8 mouse cellular contexts compared by ENCODE assay signal in the genomic region with DNA sequence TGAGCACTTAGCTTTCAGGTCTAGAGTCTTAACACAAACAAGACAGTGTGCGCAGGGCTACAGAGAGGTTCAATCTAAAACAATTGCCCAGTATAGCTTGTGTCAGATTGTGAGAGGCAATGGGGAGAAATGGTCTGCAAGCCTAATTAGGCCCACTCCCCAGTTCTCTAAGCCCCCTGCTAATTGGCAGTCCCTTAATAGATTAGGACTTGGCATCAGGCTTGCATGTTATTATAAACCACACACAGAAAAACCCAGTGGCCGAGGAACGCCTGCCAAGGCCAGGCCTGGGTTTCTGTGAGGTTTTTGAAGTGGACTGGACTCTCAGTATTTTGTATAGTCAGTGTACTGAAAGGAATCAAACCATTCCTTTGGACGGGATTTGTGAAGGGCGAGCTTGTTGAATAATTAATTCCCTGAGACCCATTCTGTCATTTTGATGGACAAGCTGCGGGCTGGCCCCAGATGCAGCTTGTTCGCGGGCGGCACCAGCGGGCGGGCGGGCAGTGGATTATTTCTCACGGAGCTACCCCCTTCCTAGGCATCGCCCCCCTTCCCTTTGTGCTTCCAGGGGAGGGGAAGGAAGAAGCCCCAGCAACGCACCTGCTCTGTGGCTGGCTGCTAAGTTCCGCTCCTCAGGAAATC. TPM values are rescaled to one million over a fixed set of nuclear protein-coding genes. Genes with fewer than 3 reads are reported as not detected.
A peak's percentile ranks its signal among the peaks of the same experiment; 100 is the strongest.
DNase-seq lines count a peak whose midpoint lies in the region; ATAC-seq lines count a peak whose summit lies in the region.

No protein-coding gene starts in this region.

- H3K27me3 ChIP-seq in heart, embryonic 10.5 days (ENCODE audit: insufficient read depth, poor library complexity, severe bottlenecking) = no peaks in the 10 kb centered on the region
- H3K27me3 ChIP-seq in forebrain, embryonic 11.5 days (ENCODE audit: control insufficient read depth, insufficient read depth, low read length) = no peaks in the 10 kb centered on the region

- ATAC-seq in forebrain, embryonic 11.5 days (replicated peaks; ENCODE audit: low FRiP score) = peak; percentile 91

- H3K36me3 ChIP-seq in heart, embryonic 10.5 days = no peaks in the 10 kb centered on the region; the same call in 1 of the 2 replicates
- H3K36me3 ChIP-seq in forebrain, embryonic 11.5 days (ENCODE audit: control insufficient read depth, insufficient read depth, low read length) = no peaks in the 10 kb centered on the region; the same call in 1 of the 2 replicates

- H3K4me1 ChIP-seq in heart, embryonic 10.5 days = peaks cover 26% of the 10 kb centered on the region
- H3K4me1 ChIP-seq in forebrain, embryonic 11.5 days (replicated peaks; ENCODE audit: control insufficient read depth, insufficient read depth, low read length) = peaks cover 38% of the 10 kb centered on the region

- H3K9me3 ChIP-seq in heart, embryonic 10.5 days = no peaks in the 10 kb centered on the region
- H3K9me3 ChIP-seq in forebrain, embryonic 11.5 days (ENCODE audit: control insufficient read depth, low read length) = no peaks in the 10 kb centered on the region

- peak overlapping the region; percentile 20; the same call in 1 of the 2 replicates for H3K4me2 ChIP-seq in forebrain, embryonic 11.5 days (ENCODE audit: low read depth, low read length, severe bottlenecking)

- 63% methylated on average over 16 of the region's 16 CpGs for WGBS in heart, embryonic 10.5 days
- WGBS in forebrain, embryonic 11.5 days = 10% methylated on average over 15 of the region's 16 CpGs

- H3K4me3 ChIP-seq in heart, embryonic 10.5 days = no peak overlapping the region
- no peak overlapping the region for H3K4me3 ChIP-seq in forebrain, embryonic 11.5 days (ENCODE audit: low read depth, low read length)

- DNase-seq in heart, embryonic 10.5 days (ENCODE audit: low spot score) = peak; percentile 69
- no peak for DNase-seq in heart, adult 18-20 months
- peak; percentile 90 for DNase-seq in forebrain, embryonic 11.5 days (ENCODE audit: low spot score)
- DNase-seq in layer of hippocampus, postnatal 36 days = peak; percentile 63 to 71
- DNase-seq in retina, postnatal 1 day = peak; percentile 91
- no peak for DNase-seq in adrenal gland, postnatal 14 days
- no peak for DNase-seq in urinary bladder, postnatal 14 days (ENCODE audit: low spot score)
- DNase-seq in kidney, adult 8-10 months = no peak

- H3K9ac ChIP-seq in forebrain, embryonic 11.5 days (ENCODE audit: low read length) = peak overlapping the region; percentile 42; the same call in 1 of the 2 replicates

- H3K27ac ChIP-seq in heart, embryonic 10.5 days = no peak overlapping the region
- peak overlapping the region; percentile 98 for H3K27ac ChIP-seq in forebrain, embryonic 11.5 days (ENCODE audit: low read depth, low read length)

RNA-seq across cellular contexts. Expression of a gene that starts 24.0 kb away (rescaled TPM):
- 22.9 and 38.5 TPM in 2 replicates for polyA plus RNA-seq in heart, embryonic 10.5 days (2016; fragmentation: Nextera tagmentation; extraction: Ambion mirVana)
- total RNA-seq in heart, adult 18-20 months (2021) = 10 to 100 TPM; 56.4 to 57.5 TPM
- polyA plus RNA-seq in forebrain, embryonic 11.5 days (2014; fragmentation: Nextera tagmentation; extraction: Ambion mirVana) = 69.9 and 71.6 TPM in 2 replicates
- total RNA-seq in layer of hippocampus, postnatal 36 days (2021) = 100 to 1,000 TPM; 185 to 202 TPM
- total RNA-seq in adrenal gland, postnatal 14 days (2021) = 190 and 195 TPM in 2 replicates

Comparison
In these comparisons a context has a peak if more than half of its experiments do, and no peak if none do; other contexts are left out.
1. DNase-seq: peak in heart, embryonic 10.5 days (single experiment), forebrain, embryonic 11.5 days (single experiment), layer of hippocampus, postnatal 36 days (2 of 2) and retina, postnatal 1 day (single experiment); none in heart, adult 18-20 months (0 of 2), adrenal gland, postnatal 14 days (single experiment), urinary bladder, postnatal 14 days (single experiment) and kidney, adult 8-10 months (0 of 2).